Mouse (Mus musculus) right cerebral cortex, adult 18-20 months (tissue): ENCODE measurements around the gene Rbmx.
A peak's percentile ranks its signal among the peaks of the same experiment; 100 is the strongest.

Experiments used
- DNase-seq: peaks from one replicate; pipeline ENCODE4 v3.0.0; 2022; ENCODE audit warnings: mixed read lengths

Gene Rbmx

DNA sequence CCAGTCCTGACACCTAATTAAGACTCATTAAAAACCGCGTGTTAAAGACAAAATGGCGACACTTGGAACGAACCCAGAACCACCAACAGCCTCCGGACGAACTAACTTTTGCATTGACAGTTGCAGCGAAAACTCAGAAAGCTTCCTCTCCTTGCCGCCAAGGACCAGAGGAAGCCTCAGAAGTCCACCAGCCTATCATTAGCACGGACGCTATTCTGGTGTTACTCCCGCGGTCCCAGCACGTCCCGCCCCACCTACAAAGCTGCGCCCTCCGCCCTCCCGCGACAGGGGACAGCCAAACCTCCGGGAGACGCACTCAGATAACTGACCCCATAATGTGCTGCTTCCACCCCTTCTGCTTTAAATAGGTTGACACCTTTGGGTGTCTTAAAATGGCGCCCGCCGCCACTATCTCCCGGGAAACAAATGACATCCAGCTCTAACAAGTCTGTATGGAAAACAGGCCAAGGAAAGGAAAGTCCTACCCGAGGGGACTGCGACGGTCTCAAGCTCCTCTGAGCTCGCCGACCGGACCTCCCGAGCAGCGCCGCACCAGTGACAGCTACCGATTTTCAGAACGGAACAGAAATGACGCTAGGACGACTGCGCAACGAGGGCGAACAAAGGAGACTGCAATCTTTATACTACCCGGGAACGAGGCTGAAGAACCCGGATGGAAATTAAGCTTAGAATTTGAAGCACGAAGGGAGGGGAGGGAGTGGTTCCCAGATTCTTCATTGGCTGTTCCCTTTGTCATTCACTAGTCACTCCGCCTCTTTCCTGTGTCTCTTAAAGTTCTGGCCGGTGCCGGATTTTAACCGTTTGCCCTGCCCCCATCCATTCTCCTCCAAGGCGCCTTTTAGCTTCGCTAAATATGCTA, at the start of gene Rbmx:
Gene Rbmx, minus strand, starts transcription at position 670 of the 880 bp plus-strand sequence.
- peak; percentile 87 for DNase-seq

DNA sequence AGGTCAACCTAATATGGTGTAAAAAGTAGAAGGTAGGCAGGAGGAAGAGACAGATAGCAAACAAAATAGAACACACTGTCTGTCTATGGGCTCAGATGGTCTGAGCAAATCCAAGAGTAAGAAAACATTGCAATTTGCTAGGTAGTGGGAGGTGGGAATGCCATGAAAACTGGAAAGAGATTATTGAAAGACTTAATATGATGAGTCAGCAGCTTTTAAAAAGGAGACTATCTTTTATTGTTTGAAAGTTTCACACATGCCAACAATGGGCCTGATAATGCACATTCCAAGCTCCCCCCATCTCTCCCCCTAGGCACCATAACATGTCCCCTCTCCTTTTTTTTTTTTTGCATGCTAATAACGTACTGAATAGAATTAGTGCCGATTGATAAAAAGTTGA, 41.1 kb upstream of the Rbmx start:
- DNase-seq = no peak

GRCm38 (mm10) chrX:57431610-57432009, 38.8 kb upstream of the Rbmx start:
- no peak for DNase-seq

DNA sequence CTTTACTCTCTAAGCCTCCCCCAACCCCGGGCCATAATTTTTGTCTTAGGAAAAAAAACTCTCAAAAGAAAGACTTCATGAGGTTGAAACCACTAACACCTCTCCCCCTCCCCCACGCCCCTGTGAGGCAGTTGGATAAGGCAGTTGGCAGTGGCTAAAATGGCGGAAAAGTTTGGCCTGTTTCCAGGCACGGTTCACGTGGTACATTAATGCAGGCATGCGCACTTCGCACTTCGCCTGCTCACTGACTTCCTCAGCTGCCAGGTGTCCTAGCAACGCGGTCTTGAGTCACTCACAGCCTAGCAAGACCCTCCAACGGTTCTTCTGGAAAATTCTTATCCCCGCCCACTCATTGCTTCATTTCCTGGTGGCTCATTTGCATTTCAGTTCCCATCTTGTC, 15.9 kb upstream of the Rbmx start, which contains the start of gene Gm364:
Gene Gm364, plus strand, starts transcription at position 386 of the 400 bp plus-strand sequence.
- no peak for DNase-seq

DNA sequence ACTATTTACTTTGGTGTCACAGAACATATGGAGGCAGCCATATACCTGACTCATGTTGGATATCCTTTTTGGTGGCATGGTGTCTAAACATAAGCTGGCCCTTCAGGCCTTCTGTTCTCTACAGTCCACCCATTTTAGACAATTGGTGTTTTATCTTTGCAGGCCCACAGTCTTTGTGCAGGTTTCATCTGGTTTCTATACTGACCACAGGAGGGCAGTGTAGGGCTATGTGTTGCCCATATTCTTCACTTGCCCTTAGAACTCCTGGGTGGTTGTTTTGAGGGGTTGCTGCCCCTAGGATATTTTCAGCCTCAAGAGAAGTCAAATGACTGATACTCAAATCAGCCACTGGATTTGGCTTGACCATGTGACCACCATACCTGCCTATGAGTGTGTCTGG, 10.8 kb upstream of the Rbmx start:
- no peak for DNase-seq

DNA sequence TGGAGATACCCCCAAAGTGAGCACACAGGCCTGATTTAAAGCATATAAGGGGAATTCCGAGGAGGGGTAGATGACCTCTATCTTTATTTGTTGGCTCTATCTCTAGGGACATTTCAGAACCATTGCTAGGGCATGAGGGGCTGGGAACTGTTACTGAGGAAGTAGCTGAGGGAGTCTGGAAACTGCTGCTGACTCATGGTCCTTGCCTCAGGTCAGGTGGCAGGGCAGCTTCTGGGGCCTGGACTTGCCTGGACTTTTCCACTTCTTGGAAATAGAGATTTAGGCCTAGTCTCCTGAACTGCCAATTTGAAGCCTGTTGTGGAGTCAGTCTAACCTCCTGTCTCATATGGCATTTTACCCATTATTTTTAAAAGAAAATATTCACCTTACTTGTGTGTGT, 8.6 kb upstream of the Rbmx start:
- no peak for DNase-seq

GRCm38 (mm10) chrX:57393412-57393811, 576 bp upstream of the Rbmx start:
- no peak for DNase-seq

DNA sequence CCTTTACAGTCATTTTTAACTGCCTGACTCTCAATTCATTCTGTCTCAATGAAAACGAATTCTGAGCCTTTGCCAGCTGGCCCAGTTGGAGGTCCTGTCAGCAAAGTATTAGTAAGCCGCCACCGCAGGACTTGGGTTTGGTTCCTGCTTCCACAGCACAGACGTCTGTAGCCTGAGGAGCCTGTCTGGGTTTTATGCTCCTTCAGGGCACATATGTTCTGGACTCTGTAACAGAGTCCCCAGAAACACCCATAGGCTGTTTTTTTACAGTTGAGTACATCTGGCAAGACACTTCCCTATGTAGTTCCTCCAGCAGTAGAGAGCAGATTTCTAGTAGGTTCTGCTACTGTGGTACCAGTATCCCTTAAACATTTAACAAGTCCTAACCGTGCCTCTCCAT, 11.9 kb downstream of the Rbmx start:
- no peak for DNase-seq

DNA sequence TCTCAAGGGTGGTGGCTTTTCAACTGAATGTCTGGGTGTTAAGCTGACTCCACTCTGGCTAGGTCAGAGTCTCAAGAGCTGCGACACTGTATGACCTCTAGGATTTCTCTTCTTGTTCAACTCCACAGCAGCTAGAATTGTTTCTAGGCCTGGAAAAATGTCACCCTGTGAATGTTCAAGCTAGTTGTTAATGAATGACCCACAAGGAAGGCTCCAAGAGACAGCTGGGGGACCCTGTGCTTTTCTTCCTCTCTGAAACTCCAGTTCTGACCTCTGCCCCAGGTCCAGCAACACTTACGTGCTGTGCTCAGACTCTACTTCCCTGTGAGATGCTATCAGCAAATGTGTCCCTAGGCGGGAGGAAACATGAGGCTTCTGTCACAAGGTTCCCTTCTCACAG, 14.3 kb downstream of the Rbmx start:
- no peak for DNase-seq

DNA sequence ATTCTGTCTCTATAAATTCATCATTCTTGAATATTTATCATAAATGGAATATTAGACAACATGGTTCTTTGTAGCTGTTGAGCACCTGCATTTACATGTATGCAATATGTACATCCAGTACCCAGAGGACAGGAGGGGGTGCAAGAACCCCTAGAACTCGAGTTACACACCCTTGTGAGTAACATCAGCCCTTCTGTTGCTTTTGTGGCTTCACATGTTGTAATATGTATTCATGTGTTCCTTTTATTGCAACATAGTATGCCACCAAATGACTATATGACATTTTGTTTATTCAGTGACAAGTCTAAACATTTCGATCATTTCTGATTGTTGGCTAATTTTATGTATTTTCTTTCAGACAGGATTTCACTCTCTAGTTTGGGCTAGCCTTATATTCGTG, 15.7 kb downstream of the Rbmx start:
- DNase-seq = no peak

GRCm38 (mm10) chrX:57374029-57374428, 18.8 kb downstream of the Rbmx start:
- DNase-seq = no peak

GRCm38 (mm10) chrX:57373543-57373942, 19.3 kb downstream of the Rbmx start:
- no peak for DNase-seq

DNA sequence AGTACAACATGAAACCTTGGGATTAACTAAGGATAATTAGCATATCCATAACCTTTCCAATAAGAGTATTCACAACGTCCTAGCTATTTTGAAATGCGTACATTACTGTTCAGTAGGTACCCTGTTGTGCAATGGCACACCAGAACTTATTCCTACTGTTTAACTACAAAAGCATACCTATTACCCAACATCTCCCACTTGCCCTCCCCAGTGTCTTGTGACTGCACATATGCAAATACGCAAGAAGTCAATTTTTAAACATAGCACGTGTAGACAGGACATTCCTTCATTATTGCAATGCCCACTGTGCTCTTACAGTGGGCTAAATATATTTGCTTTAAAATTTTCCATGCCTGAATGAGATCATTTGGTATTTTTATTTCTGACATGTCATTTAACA, 19.9 kb downstream of the Rbmx start:
- no peak for DNase-seq

DNA sequence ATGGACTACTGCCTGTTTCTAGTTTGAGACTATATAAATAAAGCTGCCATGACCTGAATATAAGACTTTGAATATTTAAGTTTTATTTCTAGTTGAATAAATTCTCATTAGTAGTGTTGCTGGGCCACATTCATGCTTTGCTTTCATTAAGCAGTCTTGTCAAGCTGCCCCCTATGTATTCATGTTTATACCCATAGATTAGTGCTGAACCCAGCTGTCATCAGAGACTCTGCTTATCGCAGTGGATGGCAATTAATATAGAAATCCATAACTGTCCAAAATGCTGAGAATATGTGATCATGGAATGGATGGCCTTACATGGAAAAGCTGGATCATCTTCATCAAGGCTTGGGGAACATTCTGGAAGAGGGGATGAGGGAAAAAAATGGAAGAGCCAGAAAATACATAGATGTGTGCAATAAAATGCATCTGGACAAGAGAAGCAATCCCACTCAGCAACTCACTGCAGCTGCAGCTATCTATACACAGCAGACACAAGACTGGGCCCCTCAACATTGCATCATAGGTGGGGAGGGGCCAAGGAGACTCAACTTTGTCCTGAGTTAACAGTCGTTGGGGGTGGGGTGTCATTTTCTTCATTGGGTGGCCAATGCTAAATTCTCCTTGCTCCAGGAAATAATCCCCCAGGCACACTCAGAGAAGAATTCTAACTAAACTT, 27.8 kb downstream of the Rbmx start:
- no peak for DNase-seq

GRCm38 (mm10) chrX:57359316-57359715, 33.5 kb downstream of the Rbmx start:
- no peak for DNase-seq

DNA sequence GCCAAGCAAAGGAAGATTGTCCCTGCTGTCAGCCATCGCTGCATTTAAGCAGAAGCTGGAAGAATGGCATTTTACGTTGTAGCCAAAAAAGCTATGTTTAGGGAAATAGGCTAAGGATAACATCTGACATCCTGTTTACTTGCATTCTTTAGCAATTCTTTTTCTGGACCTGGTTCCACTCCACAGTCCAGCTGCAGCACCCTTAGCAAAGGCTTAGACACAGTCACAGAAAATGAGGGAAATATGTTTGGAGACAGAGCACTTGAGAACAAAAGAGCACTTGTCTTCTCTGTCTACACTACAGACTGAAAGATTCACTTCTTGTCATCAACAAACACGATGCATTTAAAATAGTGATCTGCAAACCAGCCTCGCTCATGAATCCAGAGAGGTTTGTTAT, 53.6 kb downstream of the Rbmx start:
- no peak for DNase-seq

DNA sequence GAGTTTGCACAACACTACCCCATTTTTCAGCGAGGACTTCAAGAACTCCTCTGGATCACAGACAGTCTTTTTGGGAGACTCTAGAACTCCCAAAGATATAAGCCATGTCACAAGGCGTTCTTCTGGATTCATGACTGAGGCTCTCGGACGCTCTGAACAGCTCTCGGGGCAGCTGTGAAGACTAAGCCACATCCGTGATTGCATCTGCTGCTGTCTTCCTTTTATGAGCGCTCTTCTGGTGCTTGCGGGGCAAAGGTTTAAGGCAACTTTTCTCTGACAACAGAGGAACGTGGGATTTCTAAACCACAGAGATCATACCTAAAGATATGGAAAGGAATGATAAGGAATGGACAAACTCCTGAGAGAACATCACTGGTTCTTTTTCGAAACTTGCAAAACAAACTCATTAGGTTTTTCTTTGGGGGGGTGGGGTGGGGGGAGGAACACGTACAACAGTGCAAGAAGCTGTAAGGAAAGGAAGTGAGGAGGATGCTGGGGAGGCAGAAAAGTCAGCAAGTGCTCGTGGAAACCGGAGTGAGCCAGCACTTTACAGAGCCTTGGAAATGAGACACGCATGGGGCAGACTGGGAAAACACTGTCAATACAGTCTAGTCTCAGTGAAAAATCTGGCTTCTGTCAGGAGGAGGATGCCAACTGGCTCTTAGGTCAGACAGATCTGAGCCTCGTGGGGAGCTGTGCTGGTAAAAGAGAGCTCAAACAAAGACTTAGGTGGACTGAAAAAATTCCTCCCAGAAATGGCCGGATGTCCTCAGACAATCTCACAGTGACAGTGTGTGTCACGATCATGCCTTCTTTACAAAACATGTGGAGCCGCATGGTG, 54.2 kb downstream of the Rbmx start, which contains the start of gene Arhgef6:
Gene Arhgef6, minus strand, starts transcription at position 359 of the 841 bp plus-strand sequence.
- no peak for DNase-seq

DNA sequence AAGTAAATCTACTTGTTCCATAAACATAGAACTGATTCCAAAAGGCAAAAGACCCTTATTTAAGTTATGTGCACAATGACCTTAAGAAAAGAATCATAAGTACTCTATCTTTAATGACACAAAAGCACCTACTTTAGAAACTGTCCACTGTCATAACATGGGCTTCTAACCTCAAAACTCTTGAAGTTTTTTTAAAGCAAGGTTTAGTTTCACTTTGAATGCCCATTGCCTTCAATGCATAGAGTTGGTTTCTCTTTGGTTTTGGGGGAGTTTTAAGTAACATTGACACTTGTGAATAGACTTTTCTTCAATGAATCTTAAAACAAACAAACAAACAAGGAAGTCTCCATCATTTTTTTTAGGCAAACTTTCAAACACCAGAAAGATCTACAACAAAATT, 55.3 kb downstream of the Rbmx start:
- DNase-seq = no peak

DNA sequence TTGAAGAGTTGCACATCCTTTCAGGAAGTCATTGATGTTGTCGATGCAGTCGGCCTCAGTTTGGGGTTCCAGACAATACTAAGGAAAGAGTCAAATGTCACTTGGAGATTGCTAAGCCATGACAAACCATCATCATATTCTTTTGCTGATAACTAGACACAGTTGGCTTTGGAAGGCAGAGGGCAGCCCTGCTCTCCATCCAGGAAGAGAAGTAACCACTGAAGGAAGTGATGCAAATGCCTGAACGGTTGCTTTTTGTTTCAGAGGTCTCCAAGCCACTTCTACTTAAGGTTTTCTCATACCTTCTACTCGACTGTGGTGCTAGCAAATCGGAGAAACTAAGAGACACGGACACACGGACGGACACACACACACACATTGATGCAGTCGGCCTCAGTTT, 55.9 kb downstream of the Rbmx start:
- DNase-seq = no peak

DNA sequence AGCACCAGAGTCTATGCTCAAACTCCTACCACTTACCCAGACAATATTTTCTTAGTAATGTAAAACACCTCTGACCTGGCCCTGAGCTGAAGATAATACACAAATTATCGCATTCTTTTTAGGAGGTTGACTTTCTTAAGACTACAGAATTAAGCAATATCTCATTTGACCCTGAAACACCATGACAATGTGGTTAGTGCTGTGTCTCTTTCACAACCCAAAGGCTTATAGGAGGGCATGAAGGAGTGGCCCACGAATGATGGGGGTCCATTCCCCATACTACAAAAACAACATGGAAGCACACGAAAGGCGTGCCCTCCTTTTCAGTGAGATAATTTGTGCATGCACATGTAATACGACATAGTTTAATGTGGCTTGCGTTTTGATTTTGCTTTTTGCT, 57.5 kb downstream of the Rbmx start:
- no peak for DNase-seq
